Mouse (Mus musculus): Measurements from ENCODE around the gene Ccdc30.

Gene Ccdc30

DNA sequence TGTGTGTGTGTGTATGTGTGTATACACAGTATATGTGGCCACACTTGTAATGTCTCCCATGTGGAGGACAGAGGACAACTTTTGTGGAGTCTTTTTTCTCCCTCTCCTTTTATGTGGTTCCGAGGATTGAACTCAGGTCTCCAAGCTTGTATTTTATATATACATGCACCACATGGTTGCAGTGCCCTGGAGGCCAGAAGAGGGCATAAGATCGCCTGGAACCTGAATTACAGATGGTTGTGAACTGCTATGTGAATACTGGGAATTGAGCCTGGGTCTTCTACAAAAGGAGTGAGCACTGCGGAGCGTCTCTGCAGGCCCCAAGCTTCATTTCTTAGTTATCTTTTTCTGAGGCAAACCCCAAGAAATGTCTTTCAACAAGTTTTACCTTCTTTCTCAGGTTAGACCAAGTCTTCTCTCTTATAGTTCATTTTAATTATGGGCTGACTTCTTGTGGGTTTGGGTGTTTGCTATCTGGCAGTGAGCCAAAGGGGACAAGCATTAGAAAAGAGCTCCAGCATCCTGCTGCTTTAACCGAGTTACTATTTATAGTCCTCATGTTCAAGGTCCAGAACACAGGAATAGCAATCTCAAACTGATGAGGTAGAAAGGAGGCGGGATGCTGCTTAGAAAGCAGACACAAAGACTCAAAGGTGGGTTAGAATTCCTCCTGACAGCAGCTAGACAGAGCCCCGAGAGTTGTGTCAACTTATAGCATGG, 33.7 kb downstream of the Ccdc30 start:
- no peaks in the 10 kb centered on the region for H3K36me3 ChIP-seq (ENCODE audit: control insufficient read depth, insufficient read depth, low read length, poor library complexity, severe bottlenecking)
- no peaks in the 10 kb centered on the region; the same call in 1 of the 2 replicates for H3K27me3 ChIP-seq (ENCODE audit: control insufficient read depth, insufficient read depth, low read length, poor library complexity, severe bottlenecking)
- DNase-seq (ENCODE audit: low read depth, low spot score) = no peak

DNA sequence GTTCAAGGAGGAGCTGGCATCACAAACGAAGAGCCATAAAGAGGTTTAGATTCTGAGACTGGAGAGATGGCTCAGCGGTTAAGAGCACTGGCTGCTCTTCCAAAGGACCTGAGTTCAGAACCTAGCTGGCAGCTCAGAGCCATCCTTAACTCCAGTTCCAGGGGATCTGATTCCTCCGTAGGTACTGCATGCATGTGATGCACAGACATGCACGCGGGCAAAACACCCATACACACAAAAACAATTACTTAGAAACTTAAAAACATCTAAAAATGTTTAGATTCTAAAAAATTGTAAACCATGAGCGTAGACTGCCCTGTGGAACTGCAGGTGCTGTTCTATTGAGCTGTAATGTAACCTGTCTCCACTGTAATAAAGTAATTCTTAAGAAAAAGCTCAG, 45.9 kb downstream of the Ccdc30 start:
- no peaks in the 10 kb centered on the region for H3K27me3 ChIP-seq (ENCODE audit: control insufficient read depth, insufficient read depth, low read length, poor library complexity, severe bottlenecking)
- no peak for DNase-seq (ENCODE audit: low read depth, low spot score)
- no peaks in the 10 kb centered on the region for H3K36me3 ChIP-seq (ENCODE audit: control insufficient read depth, insufficient read depth, low read length, poor library complexity, severe bottlenecking)

DNA sequence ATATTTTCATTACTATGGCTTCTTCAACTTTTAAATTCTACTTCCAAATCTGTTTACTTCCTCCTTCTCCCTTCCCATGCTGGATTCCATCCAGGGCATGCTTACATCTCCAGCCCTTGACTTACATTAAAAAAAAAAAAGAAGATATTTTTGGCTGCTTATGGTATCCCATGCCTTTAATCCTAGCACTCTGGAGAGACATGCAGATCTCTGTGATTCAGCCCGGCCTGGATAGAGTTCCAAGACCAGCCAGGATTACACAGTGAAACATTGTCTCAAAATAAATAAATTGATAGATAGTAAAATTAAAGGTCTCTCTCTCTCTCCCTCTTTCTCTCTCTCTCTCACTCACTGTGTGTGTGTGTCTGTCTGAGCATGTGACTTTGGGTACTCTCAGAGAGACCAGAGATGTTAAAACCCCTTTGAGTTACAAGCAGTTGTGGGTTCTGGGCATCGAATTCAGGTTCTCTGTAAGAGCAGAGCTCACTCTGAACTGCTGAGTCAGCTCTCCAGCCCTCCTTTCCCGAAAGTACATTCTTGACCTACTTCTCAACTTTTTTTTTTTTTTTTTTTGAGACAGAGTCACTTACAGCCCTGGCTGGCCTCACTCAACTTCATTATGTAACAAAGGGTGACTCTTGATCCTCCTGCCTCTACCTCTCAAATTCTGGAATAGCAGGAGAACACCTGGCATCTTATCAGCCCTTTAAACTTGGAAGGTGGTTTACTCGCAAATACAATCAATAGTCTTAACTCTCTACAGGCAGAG, 48.4 kb downstream of the Ccdc30 start:
- DNase-seq (ENCODE audit: low read depth, low spot score) = no peak

GRCm38 (mm10) chr4:119362231-119362630, 53.1 kb downstream of the Ccdc30 start:
- Histone ChIP-seq H3K27me3 (ENCODE audit: control insufficient read depth, insufficient read depth, low read length, poor library complexity, severe bottlenecking) (no peaks in the 10 kb centered on the region), H3K36me3 (ENCODE audit: control insufficient read depth, insufficient read depth, low read length, poor library complexity, severe bottlenecking) (no peaks in the 10 kb centered on the region)

More for the DNA sequence above, 48.4 kb downstream of the Ccdc30 start:
- no peaks in the 10 kb centered on the region for H3K36me3 ChIP-seq (ENCODE audit: control insufficient read depth, insufficient read depth, low read length, poor library complexity, severe bottlenecking)
- H3K27me3 ChIP-seq (ENCODE audit: control insufficient read depth, insufficient read depth, low read length, poor library complexity, severe bottlenecking) = no peaks in the 10 kb centered on the region

DNA sequence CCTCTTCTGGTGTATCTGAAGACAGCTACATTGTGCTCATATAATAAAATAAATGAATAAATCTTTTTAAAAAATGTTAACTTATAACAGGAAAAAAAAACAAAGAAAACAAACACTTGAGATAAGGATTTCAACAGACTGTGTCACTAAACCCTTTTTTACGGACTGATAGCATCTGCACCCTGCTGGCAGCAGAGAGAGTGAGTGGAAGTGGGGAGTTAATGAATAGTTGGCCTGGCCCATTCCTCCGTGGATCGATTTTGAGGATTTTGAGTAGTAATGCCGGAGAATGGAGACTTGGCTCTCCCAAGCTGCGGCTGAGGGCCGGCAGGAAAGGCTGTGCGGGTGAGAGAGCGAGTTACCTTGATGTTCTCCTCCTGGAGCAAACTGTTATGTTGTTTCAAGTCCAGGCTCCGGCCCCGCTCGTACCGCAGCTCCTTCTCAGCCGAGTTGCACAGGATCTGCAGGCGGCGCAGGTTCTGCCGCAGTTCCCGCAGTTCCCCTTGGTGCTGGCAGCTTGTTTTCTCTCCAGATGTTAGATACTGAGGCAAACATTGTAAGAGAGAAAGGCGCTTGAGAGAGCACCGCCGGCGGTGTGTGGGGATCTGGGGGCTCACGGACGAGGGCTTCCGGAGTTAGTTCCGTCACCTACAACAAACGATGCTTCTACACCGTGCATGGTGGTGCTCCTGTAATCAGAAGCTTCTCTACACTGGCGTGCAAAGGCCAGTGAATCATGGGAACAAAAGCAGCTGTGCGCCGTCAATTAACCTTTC, 55.9 kb downstream of the Ccdc30 start:
- DNase-seq (ENCODE audit: low read depth, low spot score) = peak; percentile 9
- no peaks in the 10 kb centered on the region; the same call in 1 of the 2 replicates for H3K27me3 ChIP-seq (ENCODE audit: control insufficient read depth, insufficient read depth, low read length, poor library complexity, severe bottlenecking)
- H3K36me3 ChIP-seq (ENCODE audit: control insufficient read depth, insufficient read depth, low read length, poor library complexity, severe bottlenecking) = no peaks in the 10 kb centered on the region

More at GRCm38 (mm10) chr4:119362231-119362630, 53.1 kb downstream of the Ccdc30 start:
- DNase-seq (ENCODE audit: low read depth, low spot score) = no peak

GRCm38 (mm10) chr4:119345508-119345907, 69.8 kb downstream of the Ccdc30 start:
- no peaks in the 10 kb centered on the region for H3K36me3 ChIP-seq (ENCODE audit: control insufficient read depth, insufficient read depth, low read length, poor library complexity, severe bottlenecking)
- no peak for DNase-seq (ENCODE audit: low read depth, low spot score)
- H3K27me3 ChIP-seq (ENCODE audit: control insufficient read depth, insufficient read depth, low read length, poor library complexity, severe bottlenecking) = no peaks in the 10 kb centered on the region

GRCm38 (mm10) chr4:119338861-119339361, 76.4 kb downstream of the Ccdc30 start:
- no peaks in the 10 kb centered on the region for H3K27me3 ChIP-seq (ENCODE audit: control insufficient read depth, insufficient read depth, low read length, poor library complexity, severe bottlenecking)
- peak; percentile 62 for DNase-seq (ENCODE audit: low read depth, low spot score)
- H3K36me3 ChIP-seq (ENCODE audit: control insufficient read depth, insufficient read depth, low read length, poor library complexity, severe bottlenecking) = no peaks in the 10 kb centered on the region

DNA sequence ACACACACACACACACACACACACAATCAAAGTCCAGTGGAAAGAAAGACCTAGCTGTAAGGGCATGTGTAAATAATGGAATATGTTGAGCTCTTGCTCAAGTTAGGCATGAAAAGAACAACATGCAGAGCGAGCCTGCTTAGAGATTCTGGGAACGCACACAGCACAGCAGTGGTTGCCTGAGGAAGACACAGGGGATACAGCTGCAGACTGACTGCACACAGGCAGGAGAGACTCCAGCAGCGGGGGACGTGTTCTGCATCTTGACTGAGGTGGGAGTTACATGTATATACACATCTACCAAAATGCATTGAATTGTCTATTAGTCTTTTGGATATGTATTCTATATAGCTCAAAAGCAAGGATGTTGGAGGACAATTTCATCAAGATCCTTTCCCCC, 76.9 kb downstream of the Ccdc30 start:
- no peaks in the 10 kb centered on the region for H3K27me3 ChIP-seq (ENCODE audit: control insufficient read depth, insufficient read depth, low read length, poor library complexity, severe bottlenecking)
- H3K36me3 ChIP-seq (ENCODE audit: control insufficient read depth, insufficient read depth, low read length, poor library complexity, severe bottlenecking) = no peaks in the 10 kb centered on the region
- no peak for DNase-seq (ENCODE audit: low read depth, low spot score)

- Histone ChIP-seq H3K27me3 (ENCODE audit: control insufficient read depth, insufficient read depth, low read length, poor library complexity, severe bottlenecking) (no peaks in the 10 kb centered on the region), H3K36me3 (ENCODE audit: control insufficient read depth, insufficient read depth, low read length, poor library complexity, severe bottlenecking) (no peaks in the 10 kb centered on the region)
- DNase-seq (ENCODE audit: low read depth, low spot score) = no peak
Observed at GRCm38 (mm10) chr4:119333487-119333886, 81.8 kb downstream of the Ccdc30 start.

DNA sequence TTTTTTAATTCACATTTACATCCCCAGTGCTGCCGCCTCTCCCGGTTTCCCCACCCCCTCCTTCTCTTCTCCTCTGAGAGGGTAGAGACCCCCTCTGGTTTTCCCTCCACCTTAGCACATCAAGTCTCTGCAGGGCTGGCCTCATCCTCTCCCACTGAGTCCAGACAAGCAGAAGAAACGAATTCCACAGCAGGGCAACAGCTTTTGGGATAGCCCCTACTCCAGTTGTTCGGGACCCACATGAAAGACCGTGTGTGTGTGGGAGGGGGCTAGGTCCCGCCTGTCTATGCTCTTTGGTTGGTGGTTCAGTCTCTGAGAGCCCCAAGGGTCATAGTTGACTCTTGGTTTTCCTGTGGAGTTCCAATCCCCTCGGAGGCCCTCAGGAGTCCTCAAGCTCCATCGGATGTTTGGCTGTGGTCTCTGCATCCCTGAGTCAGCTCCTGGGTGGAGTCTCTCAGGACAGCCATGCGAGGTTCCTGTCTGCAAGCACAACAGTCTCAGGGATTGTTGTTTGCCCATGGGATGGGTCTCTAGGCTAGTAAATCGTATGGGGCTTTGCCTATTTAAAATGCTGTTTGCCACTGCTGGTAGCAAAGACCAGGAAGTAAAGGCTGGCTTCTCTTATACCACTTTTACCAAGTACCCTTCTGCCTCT, 94.3 kb downstream of the Ccdc30 start:
- Histone ChIP-seq H3K36me3 (ENCODE audit: control insufficient read depth, insufficient read depth, low read length, poor library complexity, severe bottlenecking) (peaks cover 2% of the 10 kb centered on the region), H3K27me3 (ENCODE audit: control insufficient read depth, insufficient read depth, low read length, poor library complexity, severe bottlenecking) (no peaks in the 10 kb centered on the region)
- DNase-seq (ENCODE audit: low read depth, low spot score) = no peak

DNA sequence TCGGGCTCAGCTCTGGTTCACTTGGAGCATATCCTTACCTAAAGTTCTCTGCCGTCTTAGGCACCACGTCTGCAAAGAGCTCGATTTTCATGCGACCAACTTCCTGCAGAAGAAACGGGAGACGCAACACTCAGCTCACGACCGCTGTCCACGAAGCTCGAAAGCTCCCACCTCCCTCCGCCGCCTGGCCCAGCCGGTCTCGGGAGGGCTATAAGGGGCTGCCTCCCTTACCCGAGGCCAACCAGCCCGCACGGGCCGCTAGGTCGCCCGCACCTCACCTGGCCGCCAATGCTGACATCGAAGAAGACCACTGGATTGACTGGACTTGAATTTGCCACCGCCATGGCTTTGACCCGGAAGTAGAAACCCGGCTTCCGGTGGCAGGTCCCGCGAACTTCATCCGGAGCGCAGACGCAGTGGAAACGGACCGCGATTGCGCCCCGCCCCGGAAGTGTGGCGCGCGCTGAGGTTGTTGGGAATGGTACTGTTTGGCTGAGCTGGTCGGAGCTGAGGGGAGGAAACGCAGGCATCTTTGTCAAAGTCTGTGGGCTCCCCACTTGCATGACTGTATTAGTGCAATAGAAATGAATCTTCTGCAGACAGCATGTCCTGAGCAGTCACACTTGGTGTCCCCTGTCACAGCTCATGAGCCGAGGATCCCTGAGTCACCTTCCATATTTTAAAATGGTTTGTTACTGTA, 95.0 kb downstream of the Ccdc30 start, which contains the start of gene Ppih:
Gene Ppih, minus strand, starts transcription at position 416 of the 700 bp plus-strand sequence.
- peak; percentile 96 for DNase-seq (ENCODE audit: low read depth, low spot score)
- H3K27me3 ChIP-seq (ENCODE audit: control insufficient read depth, insufficient read depth, low read length, poor library complexity, severe bottlenecking) = no peaks in the 10 kb centered on the region
- H3K36me3 ChIP-seq (ENCODE audit: control insufficient read depth, insufficient read depth, low read length, poor library complexity, severe bottlenecking) = peaks cover 2% of the 10 kb centered on the region

DNA sequence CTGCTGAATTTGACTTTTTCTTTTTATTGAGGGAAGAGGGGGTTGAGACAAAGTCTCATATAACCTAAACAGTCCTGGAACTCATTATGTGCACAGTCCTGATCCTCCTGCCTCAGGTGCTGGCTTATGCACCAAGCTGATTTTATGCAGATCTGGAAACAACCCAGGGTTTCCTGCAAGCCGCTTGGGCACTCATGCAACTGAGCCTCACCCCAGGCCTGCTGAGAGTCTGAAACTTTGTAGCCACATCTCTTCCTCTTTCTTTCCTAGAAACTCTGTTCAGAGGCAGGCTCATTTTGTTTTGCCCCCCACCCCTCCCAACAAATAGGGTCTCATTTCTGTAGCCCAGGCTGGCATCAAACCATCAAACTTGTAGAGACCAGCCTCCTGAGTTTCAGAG, 101.6 kb downstream of the Ccdc30 start:
- peak; percentile 24 for DNase-seq (ENCODE audit: low read depth, low spot score)

DNA sequence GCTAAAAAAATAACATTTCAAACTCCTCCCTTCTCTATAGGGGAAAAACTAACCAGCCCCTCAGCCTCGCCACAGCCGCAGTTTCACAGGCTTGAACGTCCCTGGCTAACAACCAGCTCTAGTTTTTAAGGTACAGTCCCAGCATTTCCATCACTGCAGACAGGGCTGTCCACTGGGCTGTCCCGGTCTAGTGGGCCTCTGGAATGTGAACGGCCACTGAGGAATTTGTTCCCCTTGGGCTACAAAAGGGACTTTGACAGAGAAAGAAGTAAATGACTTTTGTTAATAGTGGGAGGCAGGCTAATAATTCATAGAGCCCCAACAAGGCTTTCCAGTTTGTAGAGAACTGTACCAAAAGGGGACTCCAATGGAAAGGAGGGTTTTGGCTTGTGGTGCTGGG, 109.9 kb downstream of the Ccdc30 start:
- no peak for DNase-seq (ENCODE audit: low read depth, low spot score)
- H3K27me3 ChIP-seq (ENCODE audit: control insufficient read depth, insufficient read depth, low read length, poor library complexity, severe bottlenecking) = no peaks in the 10 kb centered on the region
- peaks cover 2% of the 10 kb centered on the region; the same call in 1 of the 2 replicates for H3K36me3 ChIP-seq (ENCODE audit: control insufficient read depth, insufficient read depth, low read length, poor library complexity, severe bottlenecking)

More for the DNA sequence above, 101.6 kb downstream of the Ccdc30 start:
- peaks cover 2% of the 10 kb centered on the region for H3K36me3 ChIP-seq (ENCODE audit: control insufficient read depth, insufficient read depth, low read length, poor library complexity, severe bottlenecking)
- no peaks in the 10 kb centered on the region for H3K27me3 ChIP-seq (ENCODE audit: control insufficient read depth, insufficient read depth, low read length, poor library complexity, severe bottlenecking)

GRCm38 (mm10) chr4:119303291-119303690, 112.0 kb downstream of the Ccdc30 start:
- Histone ChIP-seq H3K36me3 (ENCODE audit: control insufficient read depth, insufficient read depth, low read length, poor library complexity, severe bottlenecking) (peaks cover 2% of the 10 kb centered on the region; the same call in 1 of the 2 replicates), H3K27me3 (ENCODE audit: control insufficient read depth, insufficient read depth, low read length, poor library complexity, severe bottlenecking) (no peaks in the 10 kb centered on the region)
- DNase-seq (ENCODE audit: low read depth, low spot score) = no peak
